Mouse (Mus musculus): ENCODE results near the gene Dusp21.

DNA sequence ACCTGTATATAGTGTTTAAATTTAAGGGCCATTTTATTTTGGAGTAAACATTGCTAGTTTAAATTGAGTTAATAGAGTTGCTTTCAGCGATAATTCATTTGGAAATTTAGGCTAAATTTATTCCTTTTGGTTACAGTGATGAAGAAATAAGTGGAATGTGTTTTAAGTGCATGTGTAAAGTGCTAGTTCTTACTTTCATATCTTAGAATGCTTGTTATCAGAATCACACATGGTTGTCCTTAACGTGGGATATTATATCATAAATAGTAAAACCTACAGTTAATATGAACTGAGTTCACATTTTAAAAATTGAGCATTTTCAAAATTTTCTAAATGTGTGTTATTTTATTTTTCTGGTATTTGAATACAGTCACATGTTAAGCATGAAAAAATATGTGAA, 19.5 kb downstream of the Dusp21 start:
- TF ChIP-seq EP300 (IDR thresholded peaks at IDR 0.05) (no peak), CTCF (IDR thresholded peaks at IDR 0.05) (no peak)

Measured in lung, postnatal 0 days (tissue).